Comparison of ENCODE assay signal across 8 mouse cellular contexts in the genomic region with DNA sequence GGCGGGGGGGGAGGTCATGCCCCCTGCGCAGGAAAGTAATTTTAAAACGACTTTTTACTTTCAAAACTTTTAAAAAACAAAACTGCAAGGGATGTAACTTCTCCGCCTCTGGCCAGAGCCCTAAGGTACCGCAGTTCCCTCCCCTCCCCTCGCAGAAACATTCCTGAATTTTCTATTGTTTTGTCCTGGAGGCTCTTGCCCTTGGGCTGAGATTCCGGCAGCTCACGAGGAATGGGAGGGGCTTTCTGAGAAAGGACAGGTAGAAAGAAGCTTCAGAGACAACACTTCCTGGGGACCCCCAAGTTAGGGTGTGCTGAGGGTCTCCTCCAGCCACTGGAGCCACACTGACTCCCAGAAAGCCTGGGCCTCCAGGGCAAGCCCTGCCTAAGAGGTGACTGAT. TPM values are rescaled to one million over a fixed set of nuclear protein-coding genes. Genes with fewer than 3 reads are reported as not detected.
DNase-seq lines count a peak whose midpoint lies in the region; ATAC-seq lines count a peak whose summit lies in the region.

No protein-coding gene starts in this region.

- no peak overlapping the region for H3K27ac ChIP-seq in kidney, embryonic 16.5 days (ENCODE audit: low read length)
- H3K27ac ChIP-seq in embryonic facial prominence, embryonic 10.5 days (replicated peaks), result peak overlapping the region; percentile 90
- no peak overlapping the region for H3K27ac ChIP-seq in intestine, embryonic 15.5 days
- H3K27ac ChIP-seq in neural tube, embryonic 12.5 days, result no peak overlapping the region

- peaks cover 16% of the 10 kb centered on the region for H3K4me1 ChIP-seq in kidney, embryonic 16.5 days (ENCODE audit: insufficient read depth, low read length)
- H3K4me1 ChIP-seq in embryonic facial prominence, embryonic 10.5 days, result peaks cover 52% of the 10 kb centered on the region
- peaks cover 16% of the 10 kb centered on the region for H3K4me1 ChIP-seq in intestine, embryonic 15.5 days (replicated peaks)
- peaks cover 25% of the 10 kb centered on the region for H3K4me1 ChIP-seq in neural tube, embryonic 12.5 days

- peak overlapping the region; percentile 55; the same call in 1 of the 2 replicates for H3K9ac ChIP-seq in kidney, embryonic 16.5 days (replicated peaks; ENCODE audit: low read length)
- no peak overlapping the region for H3K9ac ChIP-seq in intestine, embryonic 15.5 days
- H3K9ac ChIP-seq in neural tube, embryonic 12.5 days, result 0 out of 2 replicates have a peak overlapping the region, but pooled peaks have one; percentile 62

- DNase-seq in kidney, postnatal 36 days, result no peak
- DNase-seq in embryonic facial prominence, embryonic 10.5 days (ENCODE audit: low spot score), result no peak
- DNase-seq in retina, postnatal 1 day, result no peak
- no peak for DNase-seq in left cerebral cortex, adult 8-10 months (ENCODE audit: low spot score in 2 of 2)
- no peak for DNase-seq in layer of hippocampus, postnatal 10 days (ENCODE audit: low spot score in 2 of 2)

- peak overlapping the region; percentile 82 for H3K4me2 ChIP-seq in kidney, embryonic 16.5 days (replicated peaks; ENCODE audit: low read depth, low read length)
- peak overlapping the region; percentile 88 for H3K4me2 ChIP-seq in intestine, embryonic 15.5 days (replicated peaks)
- peak overlapping the region; percentile 90 for H3K4me2 ChIP-seq in neural tube, embryonic 12.5 days (replicated peaks)

- H3K9me3 ChIP-seq in kidney, embryonic 16.5 days (ENCODE audit: low read length), result no peaks in the 10 kb centered on the region
- H3K9me3 ChIP-seq in embryonic facial prominence, embryonic 10.5 days, result no peaks in the 10 kb centered on the region
- no peaks in the 10 kb centered on the region for H3K9me3 ChIP-seq in intestine, embryonic 15.5 days
- H3K9me3 ChIP-seq in neural tube, embryonic 12.5 days, result no peaks in the 10 kb centered on the region

- H3K36me3 ChIP-seq in kidney, embryonic 16.5 days (ENCODE audit: insufficient read depth, low read length), result no peaks in the 10 kb centered on the region
- peaks cover 7% of the 10 kb centered on the region for H3K36me3 ChIP-seq in embryonic facial prominence, embryonic 10.5 days (replicated peaks)
- no peaks in the 10 kb centered on the region for H3K36me3 ChIP-seq in intestine, embryonic 15.5 days
- no peaks in the 10 kb centered on the region for H3K36me3 ChIP-seq in neural tube, embryonic 12.5 days

- ATAC-seq in kidney, embryonic 16.5 days (ENCODE audit: low FRiP score, low TSS enrichment), result no peak
- ATAC-seq in intestine, embryonic 15.5 days, result no peak
- ATAC-seq in neural tube, embryonic 12.5 days (ENCODE audit: low FRiP score, low read depth), result no peak

- peak overlapping the region; percentile 55 for H3K4me3 ChIP-seq in kidney, embryonic 16.5 days (ENCODE audit: low read length)
- peak overlapping the region; percentile 77 for H3K4me3 ChIP-seq in embryonic facial prominence, embryonic 10.5 days
- H3K4me3 ChIP-seq in intestine, embryonic 15.5 days (replicated peaks), result peak overlapping the region; percentile 47; the same call in 1 of the 2 replicates
- peak overlapping the region; percentile 45 for H3K4me3 ChIP-seq in neural tube, embryonic 12.5 days

- WGBS in kidney, embryonic 16.5 days, result 24% methylated on average over 8 of the region's 8 CpGs
- 5% methylated on average over 8 of the region's 8 CpGs for WGBS in embryonic facial prominence, embryonic 10.5 days
- WGBS in intestine, embryonic 15.5 days, result 32% methylated on average over 8 of the region's 8 CpGs
- WGBS in neural tube, embryonic 12.5 days, result 10% methylated on average over 8 of the region's 8 CpGs

- peaks cover 6% of the 10 kb centered on the region for H3K27me3 ChIP-seq in kidney, embryonic 16.5 days (ENCODE audit: insufficient read depth, low read length)
- peaks cover 25% of the 10 kb centered on the region for H3K27me3 ChIP-seq in embryonic facial prominence, embryonic 10.5 days (replicated peaks; ENCODE audit: low read depth, poor library complexity, severe bottlenecking)
- peaks cover 7% of the 10 kb centered on the region; the same call in 1 of the 2 replicates for H3K27me3 ChIP-seq in intestine, embryonic 15.5 days (replicated peaks)
- H3K27me3 ChIP-seq in neural tube, embryonic 12.5 days (replicated peaks), result peaks cover 11% of the 10 kb centered on the region; the same call in 1 of the 2 replicates

RNA-seq across cellular contexts. Expression of a gene that starts 0.8 kb away (rescaled TPM):
- 3.1 and 3.5 TPM in 2 replicates for polyA plus RNA-seq in kidney, embryonic 16.5 days (2015; fragmentation: Nextera tagmentation; extraction: Ambion mirVana)
- 7.1 and 8.4 TPM in 2 replicates for polyA plus RNA-seq in embryonic facial prominence, embryonic 10.5 days (2016; fragmentation: Nextera tagmentation; extraction: Ambion mirVana)
- 3.2 and 3.9 TPM in 2 replicates for polyA plus RNA-seq in intestine, embryonic 15.5 days (2015; fragmentation: Nextera tagmentation; extraction: Ambion mirVana)
- polyA plus RNA-seq in neural tube, embryonic 12.5 days (2016; fragmentation: Nextera tagmentation; extraction: Ambion mirVana), result 6.4 and 7.1 TPM in 2 replicates
- 10 to 100 TPM; 15.8 to 20.0 (median 17.9) TPM for total RNA-seq in left cerebral cortex, adult 8-10 months (2022)
- total RNA-seq in layer of hippocampus, postnatal 10 days (2021), result 10 to 100 TPM; 37.2 TPM

RNA-seq across cellular contexts. Expression of a gene that starts 40.6 kb away (rescaled TPM):
- 136 and 143 TPM in 2 replicates for polyA plus RNA-seq in kidney, embryonic 16.5 days (2015; fragmentation: Nextera tagmentation; extraction: Ambion mirVana)
- 113 TPM in 2 replicates for polyA plus RNA-seq in embryonic facial prominence, embryonic 10.5 days (2016; fragmentation: Nextera tagmentation; extraction: Ambion mirVana)
- polyA plus RNA-seq in intestine, embryonic 15.5 days (2015; fragmentation: Nextera tagmentation; extraction: Ambion mirVana), result 148 and 151 TPM in 2 replicates
- 90.5 and 91.7 TPM in 2 replicates for polyA plus RNA-seq in neural tube, embryonic 12.5 days (2016; fragmentation: Nextera tagmentation; extraction: Ambion mirVana)
- total RNA-seq in left cerebral cortex, adult 8-10 months (2022), result 100 to 1,000 TPM; 102 to 106 (median 104) TPM
- 10 to 100 TPM; 83.6 to 99.0 TPM for total RNA-seq in layer of hippocampus, postnatal 10 days (2021)
